Mouse (Mus musculus): Measurements from ENCODE around the gene Csf2rb. TPM values are rescaled to one million over a fixed set of nuclear protein-coding genes. Genes with fewer than 3 reads are reported as not detected.
"Not testable (repeated sequence)": the region's sequence is repeated elsewhere in the genome, so short reads cannot be mapped to it uniquely, and the experiment has no call there.

The Csf2rb gene
- 7.8 and 8.7 TPM in 2 replicates for polyA plus RNA-seq (2015; fragmentation: Nextera tagmentation; extraction: Ambion mirVana)

GRCm38 (mm10) chr15:78325671-78326339, at the start of gene Csf2rb:
Gene Csf2rb, plus strand, starts transcription at chr15:78325752.
- Histone ChIP-seq H3K9ac (replicated peaks; ENCODE audit: low read depth) (0 out of 2 replicates have a peak within 1 kb of the TSS, but pooled peaks have one; percentile 5), H3K9me3 (ENCODE audit: low read length) (no peaks in the 10 kb centered on the region), H3K36me3 (ENCODE audit: insufficient read depth, low read length) (no peaks in the 10 kb centered on the region), H3K4me3 (ENCODE audit: low read depth, low read length) (peak within 1 kb of the TSS; percentile 14; the same call in 1 of the 2 replicates), H3K4me1 (ENCODE audit: insufficient read depth, low read depth, low read length) (no peaks in the 10 kb centered on the region), H3K4me2 (replicated peaks; ENCODE audit: low read depth, low read length) (peak within 1 kb of the TSS; percentile 11; the same call in 1 of the 2 replicates), H3K27ac (ENCODE audit: low read length) (no peak within 1 kb of the TSS), H3K27me3 (replicated peaks; ENCODE audit: insufficient read depth, low read length) (no peaks in the 10 kb centered on the region)
- TF ChIP-seq CTCF (IDR thresholded peaks at IDR 0.05) (no peak), EP300 (IDR thresholded peaks at IDR 0.05) (no peak)
- ATAC-seq = peak; percentile 46
- DNase-seq (ENCODE audit: low spot score) = peak; percentile 61
- WGBS = 53% methylated on average over 11 of the region's 11 CpGs

GRCm38 (mm10) chr15:78278308-78278707, 47.2 kb upstream of the Csf2rb start:
- Histone ChIP-seq H3K4me3 (ENCODE audit: low read depth, low read length) (no peak overlapping the region), H3K36me3 (ENCODE audit: insufficient read depth, low read length) (no peaks in the 10 kb centered on the region), H3K4me1 (ENCODE audit: insufficient read depth, low read depth, low read length) (no peaks in the 10 kb centered on the region), H3K9me3 (ENCODE audit: low read length) (no peaks in the 10 kb centered on the region), H3K27ac (ENCODE audit: low read length) (no peak overlapping the region), H3K9ac (replicated peaks; ENCODE audit: low read depth) (no peak overlapping the region), H3K27me3 (replicated peaks; ENCODE audit: insufficient read depth, low read length) (no peaks in the 10 kb centered on the region), H3K4me2 (replicated peaks; ENCODE audit: low read depth, low read length) (no peak overlapping the region)
- no peak for DNase-seq (ENCODE audit: low spot score)
- 65% methylated on average over 2 of the region's 2 CpGs for WGBS
- TF ChIP-seq EP300 (IDR thresholded peaks at IDR 0.05) (no peak), CTCF (IDR thresholded peaks at IDR 0.05) (no peak)
- ATAC-seq = no peak

GRCm38 (mm10) chr15:78287941-78288340, 37.6 kb upstream of the Csf2rb start:
- DNase-seq (ENCODE audit: low spot score) (no peak), ATAC-seq (no peak)
- H3K9ac ChIP-seq (replicated peaks; ENCODE audit: low read depth) = no peak overlapping the region
- no peaks in the 10 kb centered on the region for H3K27me3 ChIP-seq (replicated peaks; ENCODE audit: insufficient read depth, low read length)
- WGBS = 85% methylated on average over 5 of the region's 5 CpGs
- no peaks in the 10 kb centered on the region for H3K9me3 ChIP-seq (ENCODE audit: low read length)
- no peaks in the 10 kb centered on the region for H3K4me1 ChIP-seq (ENCODE audit: insufficient read depth, low read depth, low read length)
- no peaks in the 10 kb centered on the region for H3K36me3 ChIP-seq (ENCODE audit: insufficient read depth, low read length)
- no peak overlapping the region for H3K4me2 ChIP-seq (replicated peaks; ENCODE audit: low read depth, low read length)
- no peak overlapping the region for H3K4me3 ChIP-seq (ENCODE audit: low read depth, low read length)
- no peak for TF ChIP-seq EP300 (IDR thresholded peaks at IDR 0.05)
- no peak for TF ChIP-seq CTCF (IDR thresholded peaks at IDR 0.05)
- H3K27ac ChIP-seq (ENCODE audit: low read length) = no peak overlapping the region

- not testable (repeated sequence) for H3K4me1 ChIP-seq (ENCODE audit: insufficient read depth, low read depth, low read length); H3K27me3 ChIP-seq (replicated peaks; ENCODE audit: insufficient read depth, low read length); H3K9ac ChIP-seq (replicated peaks; ENCODE audit: low read depth); DNase-seq (ENCODE audit: low spot score); H3K27ac ChIP-seq (ENCODE audit: low read length); H3K36me3 ChIP-seq (ENCODE audit: insufficient read depth, low read length); H3K4me2 ChIP-seq (replicated peaks; ENCODE audit: low read depth, low read length); H3K4me3 ChIP-seq (ENCODE audit: low read depth, low read length); H3K9me3 ChIP-seq (ENCODE audit: low read length); ATAC-seq
- WGBS = 32% methylated on average over 5 of the region's 5 CpGs
Measured at GRCm38 (mm10) chr15:78289775-78290174, 35.8 kb upstream of the Csf2rb start.

GRCm38 (mm10) chr15:78293228-78293627, 32.3 kb upstream of the Csf2rb start:
- not testable (repeated sequence) for H3K4me2 ChIP-seq (replicated peaks; ENCODE audit: low read depth, low read length); DNase-seq (ENCODE audit: low spot score)

GRCm38 (mm10) chr15:78293716-78294115, 31.8 kb upstream of the Csf2rb start:
- Histone ChIP-seq H3K36me3 (ENCODE audit: insufficient read depth, low read length) (no peaks in the 10 kb centered on the region), H3K4me2 (replicated peaks; ENCODE audit: low read depth, low read length) (no peak overlapping the region), H3K4me3 (ENCODE audit: low read depth, low read length) (no peak overlapping the region), H3K27me3 (replicated peaks; ENCODE audit: insufficient read depth, low read length) (no peaks in the 10 kb centered on the region), H3K4me1 (ENCODE audit: insufficient read depth, low read depth, low read length) (no peaks in the 10 kb centered on the region), H3K27ac (ENCODE audit: low read length) (no peak overlapping the region), H3K9me3 (ENCODE audit: low read length) (no peaks in the 10 kb centered on the region), H3K9ac (replicated peaks; ENCODE audit: low read depth) (no peak overlapping the region)
- 86% methylated on average over 4 of the region's 4 CpGs for WGBS
- no peak for TF ChIP-seq EP300 (IDR thresholded peaks at IDR 0.05)
- TF ChIP-seq CTCF (IDR thresholded peaks at IDR 0.05) = no peak
- ATAC-seq (no peak), DNase-seq (ENCODE audit: low spot score) (no peak)

More at GRCm38 (mm10) chr15:78293228-78293627, 32.3 kb upstream of the Csf2rb start:
- not testable (repeated sequence) for H3K36me3 ChIP-seq (ENCODE audit: insufficient read depth, low read length); H3K9ac ChIP-seq (replicated peaks; ENCODE audit: low read depth); H3K27me3 ChIP-seq (replicated peaks; ENCODE audit: insufficient read depth, low read length); H3K27ac ChIP-seq (ENCODE audit: low read length); H3K4me3 ChIP-seq (ENCODE audit: low read depth, low read length); H3K4me1 ChIP-seq (ENCODE audit: insufficient read depth, low read depth, low read length); H3K9me3 ChIP-seq (ENCODE audit: low read length)
- ATAC-seq = peak; percentile 69
- 2% methylated on average over 2 of the region's 2 CpGs for WGBS

Measured in lung, postnatal 0 days (tissue).